Mouse (Mus musculus): ENCODE measurements around the gene Cartpt. TPM values are rescaled to one million over a fixed set of nuclear protein-coding genes. Genes with fewer than 3 reads are reported as not detected.

Cartpt gene
- polyA plus RNA-seq, 1 experiment from 2014 or later: 79.7 TPM

DNA sequence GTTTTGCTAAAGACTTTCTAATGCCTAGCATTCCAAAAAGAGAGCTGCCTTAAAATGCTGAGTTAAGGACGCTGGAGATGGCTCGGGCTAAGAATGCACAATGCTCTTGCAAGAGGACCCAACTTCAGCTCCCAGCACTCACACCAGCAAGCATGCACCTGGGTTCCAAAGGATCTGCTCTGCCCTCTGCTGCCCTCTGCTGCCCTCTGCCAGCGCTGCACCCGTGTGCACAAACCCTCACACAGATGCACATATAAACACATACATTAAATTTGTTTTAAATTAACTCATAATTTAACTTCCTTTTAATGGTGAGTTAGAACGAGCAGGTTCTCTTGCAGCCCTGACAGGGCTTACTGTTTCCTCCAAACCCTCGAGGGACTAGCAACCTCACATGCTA, 32.5 kb downstream of the Cartpt start:
- ATAC-seq (ENCODE audit: low FRiP score, low TSS enrichment): no peak
- H3K27ac ChIP-seq (replicated peaks): no peak overlapping the region
- no peaks in the 10 kb centered on the region for H3K27me3 ChIP-seq (ENCODE audit: control insufficient read depth, insufficient read depth, low read length)
- H3K9ac ChIP-seq (ENCODE audit: low read length): no peak overlapping the region
- TF ChIP-seq CTCF (IDR thresholded peaks at IDR 0.05; ENCODE audit: low read depth) (peak; percentile 23; the same call in 1 of the 2 replicates), EP300 (optimal IDR thresholded peaks at IDR 0.05) (no peak)
- no peak for DNase-seq (ENCODE audit: low spot score)
- no peaks in the 10 kb centered on the region for H3K9me3 ChIP-seq (ENCODE audit: control insufficient read depth, low read length)
- H3K36me3 ChIP-seq (ENCODE audit: control insufficient read depth, insufficient read depth, low read length): no peaks in the 10 kb centered on the region
- no peak overlapping the region for H3K4me2 ChIP-seq (replicated peaks; ENCODE audit: low read depth)
- H3K4me1 ChIP-seq (replicated peaks; ENCODE audit: control insufficient read depth, insufficient read depth): no peaks in the 10 kb centered on the region
- no peak overlapping the region for H3K4me3 ChIP-seq (ENCODE audit: low read depth, low read length)
- WGBS: 93% methylated on average over 6 of the region's 6 CpGs

DNA sequence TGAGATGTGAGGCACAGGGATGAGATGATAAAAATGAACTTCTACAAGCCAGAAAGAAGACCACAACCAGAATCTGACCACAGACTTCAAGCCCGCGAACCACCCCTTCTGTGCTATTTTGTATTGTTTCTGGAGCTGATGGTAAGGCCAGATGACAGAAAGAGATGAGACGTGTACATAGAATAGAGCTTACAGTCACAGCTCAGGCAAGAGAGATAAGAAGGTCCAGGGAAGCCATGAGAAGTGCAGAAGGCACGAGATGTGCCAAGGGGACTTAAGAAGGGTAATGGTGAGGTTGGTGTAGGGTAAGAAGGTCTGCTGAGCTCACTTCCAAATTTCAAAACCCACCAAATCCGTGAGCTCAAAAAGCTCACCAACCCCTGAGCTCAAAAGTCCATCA, 36.6 kb downstream of the Cartpt start:
- no peak for DNase-seq (ENCODE audit: low spot score)

GRCm38 (mm10) chr13:99860670-99861069, 40.2 kb downstream of the Cartpt start:
- H3K27ac ChIP-seq (replicated peaks): no peak overlapping the region
- DNase-seq (ENCODE audit: low spot score): no peak
- no peaks in the 10 kb centered on the region for H3K27me3 ChIP-seq (ENCODE audit: control insufficient read depth, insufficient read depth, low read length)
- H3K4me3 ChIP-seq (ENCODE audit: low read depth, low read length): no peak overlapping the region
- no peak overlapping the region for H3K4me2 ChIP-seq (replicated peaks; ENCODE audit: low read depth)
- no peak for ATAC-seq (ENCODE audit: low FRiP score, low TSS enrichment)
- H3K4me1 ChIP-seq (replicated peaks; ENCODE audit: control insufficient read depth, insufficient read depth): no peaks in the 10 kb centered on the region
- 79% methylated on average over 3 of the region's 3 CpGs for WGBS
- H3K36me3 ChIP-seq (ENCODE audit: control insufficient read depth, insufficient read depth, low read length): no peaks in the 10 kb centered on the region
- H3K9ac ChIP-seq (ENCODE audit: low read length): no peak overlapping the region
- TF ChIP-seq CTCF (IDR thresholded peaks at IDR 0.05; ENCODE audit: low read depth) (peak; percentile 15; the same call in 1 of the 2 replicates), EP300 (optimal IDR thresholded peaks at IDR 0.05) (no peak)
- no peaks in the 10 kb centered on the region for H3K9me3 ChIP-seq (ENCODE audit: control insufficient read depth, low read length)

More for the DNA sequence above, 36.6 kb downstream of the Cartpt start:
- ATAC-seq (ENCODE audit: low FRiP score, low TSS enrichment): no peak
- Histone ChIP-seq H3K4me1 (replicated peaks; ENCODE audit: control insufficient read depth, insufficient read depth) (no peaks in the 10 kb centered on the region), H3K27me3 (ENCODE audit: control insufficient read depth, insufficient read depth, low read length) (no peaks in the 10 kb centered on the region), H3K4me2 (replicated peaks; ENCODE audit: low read depth) (no peak overlapping the region), H3K36me3 (ENCODE audit: control insufficient read depth, insufficient read depth, low read length) (no peaks in the 10 kb centered on the region), H3K27ac (replicated peaks) (no peak overlapping the region), H3K4me3 (ENCODE audit: low read depth, low read length) (no peak overlapping the region), H3K9ac (ENCODE audit: low read length) (no peak overlapping the region), H3K9me3 (ENCODE audit: control insufficient read depth, low read length) (no peaks in the 10 kb centered on the region)
- no peak for TF ChIP-seq EP300 (optimal IDR thresholded peaks at IDR 0.05)
- TF ChIP-seq CTCF (IDR thresholded peaks at IDR 0.05; ENCODE audit: low read depth): no peak
- 72% methylated on average over 5 of the region's 5 CpGs for WGBS

DNA sequence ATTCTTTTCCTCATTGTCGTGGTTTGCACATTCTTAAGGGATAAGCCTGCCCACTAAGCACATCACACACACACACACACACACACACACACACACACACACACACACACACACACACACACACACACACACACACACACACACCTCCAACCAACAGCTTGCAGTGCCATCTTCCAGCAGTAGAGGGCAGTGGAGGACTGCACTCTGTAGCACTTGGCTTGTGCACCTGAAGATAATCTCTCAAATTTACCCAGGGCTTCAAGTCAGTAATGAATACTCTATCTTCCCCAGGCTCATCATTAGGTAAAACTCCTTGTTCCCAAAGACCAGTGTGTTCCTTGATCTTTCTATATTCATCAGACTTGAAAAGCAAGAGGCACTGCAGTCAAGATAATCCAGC, 41.8 kb downstream of the Cartpt start:
- Histone ChIP-seq H3K4me2 (replicated peaks; ENCODE audit: low read depth) (no peak overlapping the region), H3K36me3 (ENCODE audit: control insufficient read depth, insufficient read depth, low read length) (no peaks in the 10 kb centered on the region), H3K4me1 (replicated peaks; ENCODE audit: control insufficient read depth, insufficient read depth) (no peaks in the 10 kb centered on the region), H3K27ac (replicated peaks) (no peak overlapping the region), H3K27me3 (ENCODE audit: control insufficient read depth, insufficient read depth, low read length) (no peaks in the 10 kb centered on the region), H3K9ac (ENCODE audit: low read length) (no peak overlapping the region), H3K9me3 (ENCODE audit: control insufficient read depth, low read length) (no peaks in the 10 kb centered on the region), H3K4me3 (ENCODE audit: low read depth, low read length) (no peak overlapping the region)
- no peak for TF ChIP-seq EP300 (optimal IDR thresholded peaks at IDR 0.05)
- peak; percentile 80 for TF ChIP-seq CTCF (IDR thresholded peaks at IDR 0.05; ENCODE audit: low read depth)
- DNase-seq (ENCODE audit: low spot score) (peak; percentile 37), ATAC-seq (ENCODE audit: low FRiP score, low TSS enrichment) (no peak)
- WGBS: 17% methylated on average over 1 of the region's 1 CpGs

DNA sequence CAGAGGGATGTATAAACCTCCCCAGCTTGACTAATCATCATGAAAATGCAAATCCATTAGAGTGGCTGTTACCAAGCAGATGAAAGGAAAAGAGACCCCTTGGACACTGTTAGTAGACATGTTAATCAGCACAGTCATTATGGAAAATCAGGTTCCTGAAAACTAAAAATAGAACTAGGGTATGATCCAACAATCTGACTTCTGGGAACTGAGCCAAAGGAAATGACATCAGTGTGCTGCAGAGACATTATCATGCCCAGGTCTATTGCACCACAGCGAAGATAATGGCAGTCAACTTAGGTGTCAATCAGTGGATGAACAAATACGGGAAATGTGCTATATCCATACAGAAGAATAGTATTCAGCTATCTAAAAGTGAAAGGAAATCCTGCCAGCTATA, 43.0 kb downstream of the Cartpt start:
- ATAC-seq (ENCODE audit: low FRiP score, low TSS enrichment) (peak; percentile 59), DNase-seq (ENCODE audit: low spot score) (peak; percentile 17)
- no peak for TF ChIP-seq CTCF (IDR thresholded peaks at IDR 0.05; ENCODE audit: low read depth)
- no peak for TF ChIP-seq EP300 (optimal IDR thresholded peaks at IDR 0.05)
- Histone ChIP-seq H3K4me1 (replicated peaks; ENCODE audit: control insufficient read depth, insufficient read depth) (no peaks in the 10 kb centered on the region), H3K4me2 (replicated peaks; ENCODE audit: low read depth) (no peak overlapping the region), H3K27me3 (ENCODE audit: control insufficient read depth, insufficient read depth, low read length) (no peaks in the 10 kb centered on the region), H3K36me3 (ENCODE audit: control insufficient read depth, insufficient read depth, low read length) (no peaks in the 10 kb centered on the region), H3K4me3 (ENCODE audit: low read depth, low read length) (no peak overlapping the region), H3K27ac (replicated peaks) (no peak overlapping the region), H3K9me3 (ENCODE audit: control insufficient read depth, low read length) (no peaks in the 10 kb centered on the region), H3K9ac (ENCODE audit: low read length) (no peak overlapping the region)
- 59% methylated on average over 2 of the region's 2 CpGs for WGBS

GRCm38 (mm10) chr13:99857336-99857735, 43.6 kb downstream of the Cartpt start:
- DNase-seq (ENCODE audit: low spot score) (peak; percentile 0), ATAC-seq (ENCODE audit: low FRiP score, low TSS enrichment) (no peak)
- H3K4me3 ChIP-seq (ENCODE audit: low read depth, low read length): no peak overlapping the region
- H3K4me2 ChIP-seq (replicated peaks; ENCODE audit: low read depth): no peak overlapping the region
- H3K4me1 ChIP-seq (replicated peaks; ENCODE audit: control insufficient read depth, insufficient read depth): no peaks in the 10 kb centered on the region
- no peak overlapping the region for H3K27ac ChIP-seq (replicated peaks)
- H3K36me3 ChIP-seq (ENCODE audit: control insufficient read depth, insufficient read depth, low read length): no peaks in the 10 kb centered on the region
- 85% methylated on average over 9 of the region's 9 CpGs for WGBS
- no peak overlapping the region for H3K9ac ChIP-seq (ENCODE audit: low read length)
- no peaks in the 10 kb centered on the region for H3K9me3 ChIP-seq (ENCODE audit: control insufficient read depth, low read length)
- no peaks in the 10 kb centered on the region for H3K27me3 ChIP-seq (ENCODE audit: control insufficient read depth, insufficient read depth, low read length)
- TF ChIP-seq CTCF (IDR thresholded peaks at IDR 0.05; ENCODE audit: low read depth) (no peak), EP300 (optimal IDR thresholded peaks at IDR 0.05) (no peak)
